Mouse (Mus musculus): Measurements from ENCODE around the gene Mfsd12. TPM values are rescaled to one million over a fixed set of nuclear protein-coding genes. Genes with fewer than 3 reads are reported as not detected.

Gene Mfsd12
- polyA plus RNA-seq, 1 experiment = 6.2 TPM

DNA sequence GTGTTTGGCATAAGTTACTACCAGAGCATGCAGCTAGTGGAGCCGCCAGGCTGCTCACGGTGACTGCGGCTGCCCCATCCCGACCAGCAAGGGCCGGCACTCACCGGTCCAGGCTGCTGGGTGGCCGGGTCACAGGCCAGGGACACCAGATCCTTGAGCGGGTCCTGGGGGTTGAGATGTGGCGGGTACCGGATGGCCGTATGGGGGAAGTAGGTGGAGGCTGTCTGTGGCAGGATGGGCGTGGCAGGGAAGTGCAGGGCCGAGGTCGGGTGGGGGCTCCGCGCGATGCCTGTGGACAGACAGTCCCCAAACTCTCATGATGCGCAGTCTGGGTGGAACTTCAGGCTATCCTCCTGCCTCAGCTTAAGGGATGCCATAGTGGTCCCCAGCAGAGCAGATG, 47.4 kb downstream of the Mfsd12 start:
- Histone ChIP-seq H3K4me3 (ENCODE audit: insufficient read depth, low read length) (no peak overlapping the region), H3K27ac (ENCODE audit: insufficient read depth, low read length) (no peak overlapping the region), H3K4me1 (ENCODE audit: control insufficient read depth, insufficient read depth, low read length) (peaks cover 26% of the 10 kb centered on the region)
- TF ChIP-seq CTCF (IDR thresholded peaks at IDR 0.05; ENCODE audit: borderline replicate concordance, insufficient read depth, low read length) = no peak
- no peak for TF ChIP-seq POLR2A (IDR thresholded peaks at IDR 0.05; ENCODE audit: low read depth, low read length)

DNA sequence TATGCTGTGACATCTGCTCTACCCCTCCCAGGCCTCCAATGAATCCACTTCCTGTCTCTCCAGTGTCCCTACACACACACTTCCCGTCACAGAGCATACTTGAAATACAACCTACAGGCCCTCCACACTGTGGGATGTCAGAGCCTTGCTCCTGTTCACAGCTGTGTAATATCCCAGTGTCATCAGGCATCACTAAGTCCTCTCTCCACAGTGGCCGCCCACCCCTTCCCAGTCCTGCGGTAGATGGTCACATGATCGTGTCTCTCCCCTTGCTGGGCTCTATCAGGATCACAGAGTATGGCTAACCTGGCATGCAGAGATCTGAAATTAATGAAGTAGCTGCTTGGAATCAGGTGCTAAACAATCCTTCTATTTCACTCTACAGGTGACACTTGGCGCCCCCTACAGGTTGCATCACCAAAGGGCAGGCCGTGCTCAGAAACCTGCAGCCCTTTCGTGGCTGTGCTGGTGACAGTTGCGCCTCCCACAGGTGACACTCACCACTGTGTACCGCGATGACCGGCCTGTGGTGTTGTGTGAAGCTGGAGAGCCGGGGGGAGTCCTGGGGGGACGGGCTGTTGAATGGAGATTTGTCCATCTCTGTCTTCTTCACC, 48.4 kb downstream of the Mfsd12 start:
- Histone ChIP-seq H3K4me1 (ENCODE audit: control insufficient read depth, insufficient read depth, low read length) (peaks cover 35% of the 10 kb centered on the region), H3K4me3 (ENCODE audit: insufficient read depth, low read length) (no peak overlapping the region), H3K27ac (ENCODE audit: insufficient read depth, low read length) (no peak overlapping the region)
- TF ChIP-seq CTCF (IDR thresholded peaks at IDR 0.05; ENCODE audit: borderline replicate concordance, insufficient read depth, low read length) = peak; percentile 72; the same call in 1 of the 2 replicates
- no peak for TF ChIP-seq POLR2A (IDR thresholded peaks at IDR 0.05; ENCODE audit: low read depth, low read length)

- no peak overlapping the region for H3K4me3 ChIP-seq (ENCODE audit: insufficient read depth, low read length)
- TF ChIP-seq CTCF (IDR thresholded peaks at IDR 0.05; ENCODE audit: borderline replicate concordance, insufficient read depth, low read length) = no peak
- no peak for TF ChIP-seq POLR2A (IDR thresholded peaks at IDR 0.05; ENCODE audit: low read depth, low read length)
- peaks cover 36% of the 10 kb centered on the region for H3K4me1 ChIP-seq (ENCODE audit: control insufficient read depth, insufficient read depth, low read length)
- peak overlapping the region; percentile 45 for H3K27ac ChIP-seq (ENCODE audit: insufficient read depth, low read length)
These were observed 49.5 kb downstream of the Mfsd12 start for GRCm38 (mm10) chr10:81406504-81407440.

- H3K27ac ChIP-seq (ENCODE audit: insufficient read depth, low read length) = peak overlapping the region; percentile 45
- TF ChIP-seq CTCF (IDR thresholded peaks at IDR 0.05; ENCODE audit: borderline replicate concordance, insufficient read depth, low read length) (no peak), POLR2A (IDR thresholded peaks at IDR 0.05; ENCODE audit: low read depth, low read length) (no peak)
- no peak overlapping the region for H3K4me3 ChIP-seq (ENCODE audit: insufficient read depth, low read length)
- peaks cover 37% of the 10 kb centered on the region for H3K4me1 ChIP-seq (ENCODE audit: control insufficient read depth, insufficient read depth, low read length)
These were observed 50.5 kb downstream of the Mfsd12 start for GRCm38 (mm10) chr10:81407539-81408423.

DNA sequence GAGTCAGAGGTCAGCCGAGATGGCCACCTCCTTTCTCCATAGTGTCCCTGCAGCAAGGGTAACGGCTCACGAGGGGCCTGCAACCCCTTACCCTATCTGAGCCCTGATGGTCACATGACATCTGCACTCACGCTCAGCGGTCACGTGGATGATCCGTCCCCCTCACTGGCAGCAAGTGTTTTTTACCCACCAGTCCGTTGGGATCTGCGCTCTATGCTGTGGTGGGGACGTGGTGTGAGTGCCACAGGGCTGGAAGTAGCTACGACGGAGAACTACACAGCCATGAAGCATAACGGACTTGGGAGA, 51.1 kb downstream of the Mfsd12 start:
- peaks cover 37% of the 10 kb centered on the region for H3K4me1 ChIP-seq (ENCODE audit: control insufficient read depth, insufficient read depth, low read length)
- no peak overlapping the region for H3K27ac ChIP-seq (ENCODE audit: insufficient read depth, low read length)
- TF ChIP-seq POLR2A (IDR thresholded peaks at IDR 0.05; ENCODE audit: low read depth, low read length) = no peak
- TF ChIP-seq CTCF (IDR thresholded peaks at IDR 0.05; ENCODE audit: borderline replicate concordance, insufficient read depth, low read length) = no peak
- no peak overlapping the region for H3K4me3 ChIP-seq (ENCODE audit: insufficient read depth, low read length)

DNA sequence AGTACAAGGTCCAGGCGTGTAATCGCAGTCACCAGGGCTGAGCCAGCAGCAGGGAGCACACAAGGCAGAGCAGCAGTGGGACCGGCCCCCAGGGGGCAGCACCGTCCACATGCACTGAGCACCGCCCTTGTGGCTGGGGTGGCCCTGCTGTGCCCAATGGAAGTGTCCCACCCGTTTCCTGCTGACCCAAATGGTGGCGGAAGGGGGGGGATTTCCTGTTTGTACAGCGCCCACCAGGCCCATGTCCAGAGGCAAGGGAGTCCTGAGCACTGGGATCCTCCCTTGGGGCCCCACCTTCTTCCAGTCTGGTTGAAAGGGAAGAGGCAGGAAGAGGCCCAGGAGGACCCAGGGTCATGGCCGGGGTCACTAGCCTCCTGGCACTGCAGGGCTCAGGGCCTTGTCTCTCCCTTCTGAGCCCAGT, 51.6 kb downstream of the Mfsd12 start:
- no peak overlapping the region for H3K4me3 ChIP-seq (ENCODE audit: insufficient read depth, low read length)
- H3K4me1 ChIP-seq (ENCODE audit: control insufficient read depth, insufficient read depth, low read length) = peaks cover 37% of the 10 kb centered on the region
- TF ChIP-seq CTCF (IDR thresholded peaks at IDR 0.05; ENCODE audit: borderline replicate concordance, insufficient read depth, low read length) (peak; percentile 91), POLR2A (IDR thresholded peaks at IDR 0.05; ENCODE audit: low read depth, low read length) (no peak)
- peak overlapping the region; percentile 22; the same call in 1 of the 2 replicates for H3K27ac ChIP-seq (ENCODE audit: insufficient read depth, low read length)

GRCm38 (mm10) chr10:81409330-81409729, 52.0 kb downstream of the Mfsd12 start:
- Histone ChIP-seq H3K4me1 (ENCODE audit: control insufficient read depth, insufficient read depth, low read length) (peaks cover 40% of the 10 kb centered on the region), H3K27ac (ENCODE audit: insufficient read depth, low read length) (peak overlapping the region; percentile 22; the same call in 1 of the 2 replicates), H3K4me3 (ENCODE audit: insufficient read depth, low read length) (no peak overlapping the region)
- TF ChIP-seq POLR2A (IDR thresholded peaks at IDR 0.05; ENCODE audit: low read depth, low read length) = no peak
- TF ChIP-seq CTCF (IDR thresholded peaks at IDR 0.05; ENCODE audit: borderline replicate concordance, insufficient read depth, low read length) = no peak

- no peak overlapping the region for H3K27ac ChIP-seq (ENCODE audit: insufficient read depth, low read length)
- H3K4me1 ChIP-seq (ENCODE audit: control insufficient read depth, insufficient read depth, low read length) = peaks cover 41% of the 10 kb centered on the region
- no peak overlapping the region for H3K4me3 ChIP-seq (ENCODE audit: insufficient read depth, low read length)
- TF ChIP-seq CTCF (IDR thresholded peaks at IDR 0.05; ENCODE audit: borderline replicate concordance, insufficient read depth, low read length) = no peak
- no peak for TF ChIP-seq POLR2A (IDR thresholded peaks at IDR 0.05; ENCODE audit: low read depth, low read length)
These were observed 53.1 kb downstream of the Mfsd12 start for GRCm38 (mm10) chr10:81410350-81410749.

GRCm38 (mm10) chr10:81410981-81411380, 53.7 kb downstream of the Mfsd12 start:
- no peak for TF ChIP-seq POLR2A (IDR thresholded peaks at IDR 0.05; ENCODE audit: low read depth, low read length)
- no peak for TF ChIP-seq CTCF (IDR thresholded peaks at IDR 0.05; ENCODE audit: borderline replicate concordance, insufficient read depth, low read length)
- Histone ChIP-seq H3K4me3 (ENCODE audit: insufficient read depth, low read length) (no peak overlapping the region), H3K4me1 (ENCODE audit: control insufficient read depth, insufficient read depth, low read length) (peaks cover 41% of the 10 kb centered on the region)

More at GRCm38 (mm10) chr10:81410981-81411380, 53.7 kb downstream of the Mfsd12 start:
- H3K27ac ChIP-seq (ENCODE audit: insufficient read depth, low read length) = 0 out of 2 replicates have a peak overlapping the region, but pooled peaks have one; percentile 45

Measured in embryonic fibroblast, embryonic 13.5 days (primary cell).